Mouse (Mus musculus) G1E (cell line): ENCODE data around the gene Taf5. TPM values are rescaled to one million over a fixed set of nuclear protein-coding genes. Genes with fewer than 3 reads are reported as not detected.

Experiments used
- ATAC-seq: 2 replicates; pipeline ENCODE4 v1.8.0; 2016; ENCODE audit warnings: mild to moderate bottlenecking; ENCODE audit not compliant: insufficient number of reproducible peaks, poor library complexity, low FRiP score, severe bottlenecking; ENCODE audit errors: extremely low read depth
- DNase-seq: peaks from one replicate; pipeline ENCODE4 v3.0.0; 2012; ENCODE audit warnings: low spot score
- H3K27me3 ChIP-seq: 2 replicates; pipeline ENCODE4 v1.6.1; 2012; ENCODE audit warnings: mild to moderate bottlenecking, low read length, inconsistent platforms; ENCODE audit not compliant: insufficient read depth
- H3K36me3 ChIP-seq: replicated peaks from 2 replicates; pipeline ENCODE3; 2012; ENCODE audit warnings: mild to moderate bottlenecking, inconsistent platforms
- H3K4me1 ChIP-seq: 2 replicates; pipeline ENCODE4 v1.6.1; 2012; ENCODE audit warnings: low read depth, low read length, inconsistent platforms, mixed read lengths; ENCODE audit not compliant: insufficient read depth
- H3K4me3 ChIP-seq: 2 replicates; pipeline ENCODE4 v1.5.1; 2012; ENCODE audit warnings: low read depth, mild to moderate bottlenecking, inconsistent platforms, low read length, moderate library complexity, mixed read lengths
- H3K9me3 ChIP-seq: replicated peaks from 2 replicates; pipeline ENCODE4 v1.6.1; 2012; ENCODE audit warnings: inconsistent platforms
- CTCF ChIP-seq: IDR thresholded peaks from 2 replicates; pipeline ENCODE4 v1.5.1; 2012; ENCODE audit warnings: low read depth, low read length, inconsistent platforms, mixed read lengths
- GATA1 ChIP-seq: IDR thresholded peaks from 2 replicates; pipeline ENCODE4 v1.6.1; 2012; ENCODE audit warnings: borderline replicate concordance, low read length, inconsistent platforms, mixed read lengths
- GATA2 ChIP-seq: IDR thresholded peaks from 2 replicates; pipeline ENCODE4 v1.6.1; 2012; ENCODE audit warnings: low read depth, low read length, inconsistent platforms, borderline replicate concordance
- POLR2AphosphoS5 ChIP-seq: IDR thresholded peaks from 2 replicates; pipeline ENCODE4 v1.6.1; 2012; ENCODE audit warnings: low read depth, low read length, inconsistent platforms; ENCODE audit not compliant: insufficient replicate concordance
- TAL1 ChIP-seq: conservative IDR thresholded peaks from 2 replicates; pipeline ENCODE4 v1.6.1; 2012; ENCODE audit warnings: low read depth, low read length, inconsistent platforms, mixed read lengths
- polyA plus RNA-seq: library from polyadenylated mRNA; stranded (reverse); fragments of >175 nt; gene quantifications from 2 replicates; pipeline ENCODE4 v1.2.3, GENCODE M21; 2012
- total RNA-seq, 2 experiments: library from RNA; stranded (forward) in 1 of 2; stranded (reverse) in 1 of 2; fragments of 200-1000 nt in 1 of 2; fragments of >200 nt in 1 of 2; fragmentation: Nextera tagmentation in 1 of 2; gene quantifications; 2 replicates each; pipeline ENCODE4 v1.2.3; 2014 to 2017

The Taf5 gene
- total and polyA plus RNA-seq, 3 experiments: 7.4 to 23.0 (median 22.6) TPM

- no peak for TF ChIP-seq CTCF
- TF ChIP-seq POLR2AphosphoS5: no peak
- no peak for TF ChIP-seq GATA1
- no peak for TF ChIP-seq TAL1
- TF ChIP-seq GATA2: no peak
- Histone ChIP-seq H3K9me3 (no peaks in the 10 kb centered on the region), H3K27me3 (peaks cover 7% of the 10 kb centered on the region), H3K4me1 (peaks cover 31% of the 10 kb centered on the region), H3K4me3 (no peak overlapping the region), H3K36me3 (peaks cover 11% of the 10 kb centered on the region)
- no peak for DNase-seq
- no peak for ATAC-seq
Observed at GRCm38 (mm10) chr19:47052927-47053326, 14.6 kb upstream of the Taf5 start.

- ATAC-seq (no peak), DNase-seq (no peak)
- TF ChIP-seq TAL1 (no peak), GATA2 (no peak), CTCF (no peak), POLR2AphosphoS5 (no peak), GATA1 (no peak)
- H3K9me3 ChIP-seq: no peaks in the 10 kb centered on the region
- H3K4me1 ChIP-seq: peaks cover 27% of the 10 kb centered on the region
- H3K36me3 ChIP-seq: peaks cover 6% of the 10 kb centered on the region
- H3K4me3 ChIP-seq: no peak overlapping the region
- H3K27me3 ChIP-seq: peaks cover 7% of the 10 kb centered on the region
Observed at GRCm38 (mm10) chr19:47053471-47053870, 14.1 kb upstream of the Taf5 start.

- H3K27me3 ChIP-seq: peaks cover 7% of the 10 kb centered on the region
- no peaks in the 10 kb centered on the region for H3K9me3 ChIP-seq
- TF ChIP-seq POLR2AphosphoS5 (no peak), TAL1 (no peak), GATA1 (no peak), GATA2 (no peak)
- H3K4me1 ChIP-seq: no peaks in the 10 kb centered on the region
- no peak for DNase-seq
- no peak for ATAC-seq
- H3K36me3 ChIP-seq: no peaks in the 10 kb centered on the region
- no peak overlapping the region for H3K4me3 ChIP-seq
Observed at GRCm38 (mm10) chr19:47057684-47058083, 9.9 kb upstream of the Taf5 start.

GRCm38 (mm10) chr19:47065860-47066259 lies 1.7 kb upstream of the Taf5 start:
- no peak for TF ChIP-seq GATA2
- TF ChIP-seq TAL1: no peak
- no peak for TF ChIP-seq CTCF
- no peak for TF ChIP-seq POLR2AphosphoS5
- no peak for TF ChIP-seq GATA1
- DNase-seq (no peak), ATAC-seq (no peak)
- peaks cover 19% of the 10 kb centered on the region for H3K4me1 ChIP-seq
- H3K9me3 ChIP-seq: no peaks in the 10 kb centered on the region
- no peak overlapping the region for H3K4me3 ChIP-seq
- peaks cover 23% of the 10 kb centered on the region for H3K36me3 ChIP-seq
- H3K27me3 ChIP-seq: no peaks in the 10 kb centered on the region; the same call in 1 of the 2 replicates

GRCm38 (mm10) chr19:47067924-47068611 lies 522 bp downstream of the Taf5 start:
- Histone ChIP-seq H3K9me3 (no peaks in the 10 kb centered on the region), H3K4me3 (peak overlapping the region; percentile 91), H3K36me3 (peaks cover 45% of the 10 kb centered on the region), H3K27me3 (no peaks in the 10 kb centered on the region; the same call in 1 of the 2 replicates), H3K4me1 (peaks cover 19% of the 10 kb centered on the region)
- ATAC-seq (peak; percentile 88), DNase-seq (peak; percentile 87)
- TF ChIP-seq GATA2 (no peak), CTCF (no peak), POLR2AphosphoS5 (no peak), GATA1 (no peak), TAL1 (no peak)

- no peak overlapping the region; the same call in 1 of the 2 replicates for H3K4me3 ChIP-seq
- peaks cover 60% of the 10 kb centered on the region for H3K36me3 ChIP-seq
- no peak for DNase-seq
- ATAC-seq: no peak
- no peaks in the 10 kb centered on the region for H3K27me3 ChIP-seq
- peaks cover 28% of the 10 kb centered on the region for H3K4me1 ChIP-seq
- TF ChIP-seq TAL1: no peak
- no peak for TF ChIP-seq POLR2AphosphoS5
- no peak for TF ChIP-seq GATA1
- no peak for TF ChIP-seq GATA2
- TF ChIP-seq CTCF: no peak
- no peaks in the 10 kb centered on the region for H3K9me3 ChIP-seq
Observed at GRCm38 (mm10) chr19:47088226-47088625, 20.7 kb downstream of the Taf5 start.
